Mouse (Mus musculus): ENCODE measurements around the gene Hsd17b11. TPM values are rescaled to one million over a fixed set of nuclear protein-coding genes. Genes with fewer than 3 reads are reported as not detected.

Hsd17b11 gene
- polyA plus RNA-seq, 1 experiment from 2014 or later: 4.2 TPM

GRCm38 (mm10) chr5:104022558-104022957, 839 bp upstream of the Hsd17b11 start:
- no peaks in the 10 kb centered on the region for H3K9me3 ChIP-seq (ENCODE audit: low read depth, low read length)
- H3K4me3 ChIP-seq (ENCODE audit: low read depth, low read length): peak overlapping the region; percentile 52; the same call in 1 of the 2 replicates
- DNase-seq: no peak
- peaks cover 6% of the 10 kb centered on the region for H3K4me1 ChIP-seq (ENCODE audit: insufficient read depth)
- H3K9ac ChIP-seq: no peak overlapping the region
- no peaks in the 10 kb centered on the region for H3K27me3 ChIP-seq (ENCODE audit: insufficient read depth, low read length)
- no peak for ATAC-seq (ENCODE audit: insufficient read depth)
- 47% methylated on average over 5 of the region's 5 CpGs for WGBS
- H3K27ac ChIP-seq (ENCODE audit: low read depth): no peak overlapping the region
- no peak for TF ChIP-seq CTCF (IDR thresholded peaks at IDR 0.05; ENCODE audit: low read depth)
- H3K4me2 ChIP-seq: peak overlapping the region; percentile 70
- 0 out of 2 replicates have a peak, but pooled peaks cover 3% of the 10 kb centered on the region for H3K36me3 ChIP-seq (ENCODE audit: insufficient read depth)

GRCm38 (mm10) chr5:104011419-104011818, 10.3 kb downstream of the Hsd17b11 start:
- DNase-seq (peak; percentile 85), ATAC-seq (ENCODE audit: insufficient read depth) (peak; percentile 62)
- 0 out of 2 replicates have a peak, but pooled peaks cover 7% of the 10 kb centered on the region for H3K36me3 ChIP-seq (ENCODE audit: insufficient read depth)
- no peak overlapping the region for H3K9ac ChIP-seq
- H3K27ac ChIP-seq (ENCODE audit: low read depth): no peak overlapping the region; the same call in 1 of the 2 replicates
- no peak overlapping the region for H3K4me3 ChIP-seq (ENCODE audit: low read depth, low read length)
- no peaks in the 10 kb centered on the region for H3K9me3 ChIP-seq (ENCODE audit: low read depth, low read length)
- 0 out of 2 replicates have a peak, but pooled peaks cover 3% of the 10 kb centered on the region for H3K4me1 ChIP-seq (ENCODE audit: insufficient read depth)
- TF ChIP-seq CTCF (IDR thresholded peaks at IDR 0.05; ENCODE audit: low read depth): no peak
- H3K4me2 ChIP-seq: no peak overlapping the region
- H3K27me3 ChIP-seq (ENCODE audit: insufficient read depth, low read length): no peaks in the 10 kb centered on the region

GRCm38 (mm10) chr5:104010261-104010660, 11.5 kb downstream of the Hsd17b11 start:
- WGBS: 49% methylated on average over 7 of the region's 7 CpGs
- no peak overlapping the region for H3K9ac ChIP-seq
- H3K4me2 ChIP-seq: no peak overlapping the region
- no peak overlapping the region for H3K4me3 ChIP-seq (ENCODE audit: low read depth, low read length)
- TF ChIP-seq CTCF (IDR thresholded peaks at IDR 0.05; ENCODE audit: low read depth): no peak
- H3K4me1 ChIP-seq (ENCODE audit: insufficient read depth): 0 out of 2 replicates have a peak, but pooled peaks cover 3% of the 10 kb centered on the region
- H3K27ac ChIP-seq (ENCODE audit: low read depth): no peak overlapping the region
- no peaks in the 10 kb centered on the region for H3K9me3 ChIP-seq (ENCODE audit: low read depth, low read length)
- DNase-seq: peak; percentile 83
- no peaks in the 10 kb centered on the region for H3K27me3 ChIP-seq (ENCODE audit: insufficient read depth, low read length)
- H3K36me3 ChIP-seq (ENCODE audit: insufficient read depth): 0 out of 2 replicates have a peak, but pooled peaks cover 7% of the 10 kb centered on the region
- ATAC-seq (ENCODE audit: insufficient read depth): peak; percentile 71; the same call in 1 of the 2 replicates

- Histone ChIP-seq H3K27me3 (ENCODE audit: insufficient read depth, low read length) (no peaks in the 10 kb centered on the region), H3K4me1 (ENCODE audit: insufficient read depth) (0 out of 2 replicates have a peak, but pooled peaks cover 3% of the 10 kb centered on the region), H3K36me3 (ENCODE audit: insufficient read depth) (0 out of 2 replicates have a peak, but pooled peaks cover 7% of the 10 kb centered on the region), H3K9ac (no peak overlapping the region), H3K4me2 (no peak overlapping the region), H3K9me3 (ENCODE audit: low read depth, low read length) (no peaks in the 10 kb centered on the region), H3K4me3 (ENCODE audit: low read depth, low read length) (no peak overlapping the region), H3K27ac (ENCODE audit: low read depth) (no peak overlapping the region)
- WGBS: 87% methylated on average over 3 of the region's 3 CpGs
- DNase-seq: no peak
- no peak for TF ChIP-seq CTCF (IDR thresholded peaks at IDR 0.05; ENCODE audit: low read depth)
- no peak for ATAC-seq (ENCODE audit: insufficient read depth)
These were observed 12.3 kb downstream of the Hsd17b11 start for GRCm38 (mm10) chr5:104009421-104009820.

GRCm38 (mm10) chr5:104007801-104008200, 13.9 kb downstream of the Hsd17b11 start:
- DNase-seq (no peak), ATAC-seq (ENCODE audit: insufficient read depth) (no peak)
- Histone ChIP-seq H3K4me3 (ENCODE audit: low read depth, low read length) (no peak overlapping the region), H3K36me3 (ENCODE audit: insufficient read depth) (0 out of 2 replicates have a peak, but pooled peaks cover 7% of the 10 kb centered on the region), H3K27ac (ENCODE audit: low read depth) (no peak overlapping the region), H3K9me3 (ENCODE audit: low read depth, low read length) (no peaks in the 10 kb centered on the region), H3K4me2 (no peak overlapping the region), H3K9ac (no peak overlapping the region), H3K27me3 (ENCODE audit: insufficient read depth, low read length) (no peaks in the 10 kb centered on the region), H3K4me1 (ENCODE audit: insufficient read depth) (no peaks in the 10 kb centered on the region)
- no peak for TF ChIP-seq CTCF (IDR thresholded peaks at IDR 0.05; ENCODE audit: low read depth)
- 69% methylated on average over 5 of the region's 5 CpGs for WGBS

- TF ChIP-seq CTCF (IDR thresholded peaks at IDR 0.05; ENCODE audit: low read depth): no peak
- Histone ChIP-seq H3K4me2 (no peak overlapping the region), H3K9me3 (ENCODE audit: low read depth, low read length) (no peaks in the 10 kb centered on the region), H3K4me1 (ENCODE audit: insufficient read depth) (no peaks in the 10 kb centered on the region), H3K9ac (no peak overlapping the region), H3K36me3 (ENCODE audit: insufficient read depth) (peaks cover 7% of the 10 kb centered on the region; the same call in 1 of the 2 replicates), H3K4me3 (ENCODE audit: low read depth, low read length) (no peak overlapping the region), H3K27ac (ENCODE audit: low read depth) (no peak overlapping the region), H3K27me3 (ENCODE audit: insufficient read depth, low read length) (no peaks in the 10 kb centered on the region)
- 67% methylated on average over 3 of the region's 3 CpGs for WGBS
- ATAC-seq (ENCODE audit: insufficient read depth) (no peak), DNase-seq (no peak)
These were observed 14.9 kb downstream of the Hsd17b11 start for GRCm38 (mm10) chr5:104006811-104007210.

- Histone ChIP-seq H3K9me3 (ENCODE audit: low read depth, low read length) (no peaks in the 10 kb centered on the region), H3K36me3 (ENCODE audit: insufficient read depth) (peaks cover 7% of the 10 kb centered on the region; the same call in 1 of the 2 replicates)
- no peak for ATAC-seq (ENCODE audit: insufficient read depth)
These were observed 17.8 kb downstream of the Hsd17b11 start for GRCm38 (mm10) chr5:104003955-104004354.

More at GRCm38 (mm10) chr5:104003955-104004354, 17.8 kb downstream of the Hsd17b11 start:
- TF ChIP-seq CTCF (IDR thresholded peaks at IDR 0.05; ENCODE audit: low read depth): no peak
- Histone ChIP-seq H3K9ac (no peak overlapping the region), H3K27ac (ENCODE audit: low read depth) (no peak overlapping the region), H3K4me1 (ENCODE audit: insufficient read depth) (no peaks in the 10 kb centered on the region), H3K27me3 (ENCODE audit: insufficient read depth, low read length) (no peaks in the 10 kb centered on the region), H3K4me3 (ENCODE audit: low read depth, low read length) (no peak overlapping the region), H3K4me2 (no peak overlapping the region)
- WGBS: 65% methylated on average over 2 of the region's 2 CpGs
- no peak for DNase-seq

Data from lung, embryonic 14.5 days (tissue).